Mouse (Mus musculus): Measurements from ENCODE around the gene Foxp2.

Foxp2 gene

GRCm38 (mm10) chr6:15370827-15371226, 469.7 kb downstream of the Foxp2 start:
- DNase-seq (ENCODE audit: low spot score), result no peak

GRCm38 (mm10) chr6:15373621-15374020, 472.5 kb downstream of the Foxp2 start:
- no peak for DNase-seq (ENCODE audit: low spot score)

DNA sequence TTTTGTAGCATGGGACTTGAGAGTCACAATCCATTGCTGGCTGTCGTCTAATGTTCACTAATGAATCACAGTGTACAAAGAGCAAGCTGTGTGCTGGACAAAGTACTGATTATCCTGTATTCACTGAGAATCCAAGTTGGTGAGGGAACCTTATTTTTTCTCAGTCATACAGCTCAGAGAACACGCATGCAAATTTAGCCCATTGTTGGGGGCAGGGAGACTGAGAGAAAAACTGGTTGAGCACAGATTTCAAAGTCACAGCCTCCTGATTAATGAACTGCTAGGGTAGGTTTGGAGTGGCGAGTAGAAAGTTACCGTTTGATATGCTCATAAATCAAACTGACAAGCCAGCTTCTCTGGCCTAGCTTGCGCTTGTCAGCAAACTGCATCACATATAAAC, 477.1 kb downstream of the Foxp2 start:
- no peak for DNase-seq (ENCODE audit: low spot score)

DNA sequence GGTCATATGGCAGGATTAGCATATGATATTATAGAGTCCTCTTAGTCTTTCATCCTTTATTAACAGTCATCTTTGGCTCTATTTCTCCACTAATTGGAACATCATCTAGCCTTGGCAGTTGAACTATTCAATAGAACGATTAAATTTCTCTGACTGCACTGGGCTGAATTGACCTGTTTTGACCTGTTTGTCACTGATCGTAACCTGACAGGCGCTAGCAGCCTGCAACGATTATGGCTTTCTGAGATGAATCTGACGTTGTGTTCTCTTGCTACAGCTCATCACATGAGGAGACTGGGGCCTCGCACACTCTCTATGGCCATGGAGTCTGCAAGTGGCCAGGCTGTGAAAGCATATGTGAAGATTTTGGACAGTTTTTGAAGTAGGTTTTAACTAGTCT, 495.3 kb downstream of the Foxp2 start:
- DNase-seq (ENCODE audit: low spot score), result no peak

- DNase-seq (ENCODE audit: low spot score), result no peak
Observed at GRCm38 (mm10) chr6:15397485-15397884, 496.3 kb downstream of the Foxp2 start.

GRCm38 (mm10) chr6:15401138-15401537, 500.0 kb downstream of the Foxp2 start:
- DNase-seq (ENCODE audit: low spot score), result no peak

GRCm38 (mm10) chr6:15402026-15402425, 500.9 kb downstream of the Foxp2 start:
- no peak for DNase-seq (ENCODE audit: low spot score)

DNA sequence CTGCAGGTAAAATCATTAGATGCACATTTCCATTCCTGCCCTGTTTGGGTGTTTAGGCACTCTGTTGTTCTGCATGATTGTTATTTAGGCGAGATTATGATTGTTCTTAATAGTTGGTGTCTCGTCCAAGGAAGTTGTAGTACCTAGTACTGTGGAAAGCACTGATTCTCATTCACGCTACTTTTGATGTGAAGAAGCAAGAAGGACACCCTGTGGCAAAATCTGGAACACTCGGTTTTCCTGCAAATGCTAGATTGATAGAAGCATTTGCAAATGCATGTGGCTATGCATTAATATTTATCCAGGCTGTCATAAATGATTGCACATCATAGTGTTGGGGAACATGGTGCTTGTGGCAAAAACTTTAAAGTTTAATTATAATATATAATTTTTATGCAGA, 514.0 kb downstream of the Foxp2 start:
- DNase-seq (ENCODE audit: low spot score), result no peak

DNA sequence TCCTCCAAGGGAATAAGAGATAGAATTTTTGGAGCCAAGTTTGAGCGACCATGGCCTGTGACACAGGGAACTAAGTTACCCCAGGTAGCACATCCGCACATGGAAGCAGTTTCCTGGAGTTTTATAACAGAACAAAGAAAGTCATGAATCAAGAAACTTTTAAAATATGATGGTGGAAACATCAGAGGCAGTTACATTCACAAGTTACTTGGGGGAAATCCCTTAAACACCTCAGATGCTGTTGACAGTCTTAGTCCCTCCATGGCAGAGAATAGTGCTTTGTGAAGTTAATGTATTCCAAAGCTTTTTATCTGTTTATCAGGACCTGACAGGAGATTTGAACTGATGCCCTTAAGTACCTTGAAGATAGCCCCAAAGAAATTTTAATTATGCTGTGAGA, 558.6 kb downstream of the Foxp2 start:
- no peak for DNase-seq (ENCODE audit: low spot score)

- no peak for DNase-seq (ENCODE audit: low spot score)
Observed at GRCm38 (mm10) chr6:15463390-15463789, 562.2 kb downstream of the Foxp2 start.

GRCm38 (mm10) chr6:15465471-15465870, 564.3 kb downstream of the Foxp2 start:
- no peak for DNase-seq (ENCODE audit: low spot score)

DNA sequence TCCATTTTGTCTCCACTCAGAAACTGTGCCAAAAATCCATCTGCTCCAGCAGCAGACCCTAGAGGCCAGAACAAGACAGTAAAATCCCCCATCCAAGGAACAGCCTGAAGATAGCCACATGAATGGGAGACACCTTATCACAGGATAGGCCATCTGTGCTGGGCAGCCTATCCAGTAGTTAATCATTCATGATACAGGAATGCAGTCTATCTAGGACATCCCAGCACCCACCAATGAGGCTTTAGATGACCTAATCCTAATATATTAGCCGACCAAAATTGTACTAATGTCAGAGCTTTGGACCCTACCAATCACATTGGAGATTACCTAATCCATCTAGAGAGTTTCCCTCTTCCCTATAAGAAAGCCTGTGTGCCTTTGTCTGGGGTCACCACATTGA, 565.5 kb downstream of the Foxp2 start:
- DNase-seq (ENCODE audit: low spot score), result no peak

- DNase-seq (ENCODE audit: low spot score), result no peak
Observed at GRCm38 (mm10) chr6:15486909-15487308, 585.8 kb downstream of the Foxp2 start.

Data from lung, postnatal 25 days (tissue).